ENCODE assay signal across 13 mouse cellular contexts in genomic region chr12:30308197-30308939, GRCm38 (mm10).
A peak's percentile ranks its signal among the peaks of the same experiment; 100 is the strongest.
DNase-seq lines count a peak whose midpoint lies in the region; ATAC-seq and TF ChIP-seq lines count a peak whose summit lies in the region.
"Had no signal": no experiment of that assay in that cellular context is flagged by ENCODE, and none has a peak within 500 bp of the region (broad histone marks: within the 10 kb centered on the region; RNA-seq: fewer than 3 reads in every experiment).

No protein-coding gene starts in this region.

- peak overlapping the region in 1 of 2 experiments; percentile 34; a peak in 1 of 4 replicates for H3K27ac ChIP-seq in heart, embryonic 14.5 days (replicated peaks in 1 of 2; ENCODE audit: control insufficient read depth in 1 of 2, insufficient read depth in 1 of 2, low read depth in 2 of 2, low read length in 2 of 2)
- H3K27ac ChIP-seq in heart, embryonic 12.5 days (ENCODE audit: poor library complexity, severe bottlenecking): no peak overlapping the region
- H3K27ac ChIP-seq in liver, adult 2 months (replicated peaks; ENCODE audit: insufficient read depth, low read depth, low read length): no peak overlapping the region
- no peak overlapping the region for H3K27ac ChIP-seq in liver, embryonic 11.5 days (ENCODE audit: low read depth, low read length)
- H3K27ac ChIP-seq: limb, embryonic 15.5 days; neural tube, embryonic 12.5 days had no signal

- no peaks in the 10 kb centered on the region for H3K36me3 ChIP-seq in heart, embryonic 14.5 days (ENCODE audit: control insufficient read depth, insufficient read depth, low read length)
- no peaks in the 10 kb centered on the region for H3K36me3 ChIP-seq in heart, embryonic 12.5 days
- H3K36me3 ChIP-seq in liver, adult 2 months (ENCODE audit: control insufficient read depth, insufficient read depth, low read length): peaks cover 23% of the 10 kb centered on the region
- H3K36me3 ChIP-seq in liver, embryonic 11.5 days (ENCODE audit: control insufficient read depth, insufficient read depth, low read length): no peaks in the 10 kb centered on the region
- H3K36me3 ChIP-seq: limb, embryonic 15.5 days; neural tube, embryonic 12.5 days had no signal

- no peak overlapping the region for H3K4me3 ChIP-seq in heart, embryonic 14.5 days (ENCODE audit: control insufficient read depth in 1 of 2, insufficient read depth in 1 of 2, low read depth in 1 of 2, low read length in 2 of 2)
- H3K4me3 ChIP-seq in heart, embryonic 12.5 days: no peak overlapping the region
- no peak overlapping the region for H3K4me3 ChIP-seq in liver, adult 2 months (ENCODE audit: insufficient read depth, low read depth, low read length)
- no peak overlapping the region for H3K4me3 ChIP-seq in liver, embryonic 11.5 days (ENCODE audit: low read depth, low read length)
- H3K4me3 ChIP-seq: limb, embryonic 15.5 days; neural tube, embryonic 12.5 days had no signal

- ATAC-seq in heart, embryonic 14.5 days (ENCODE audit: insufficient number of reproducible peaks, insufficient read depth, low FRiP score, low read depth): no peak
- no peak for ATAC-seq in heart, embryonic 12.5 days (ENCODE audit: insufficient number of reproducible peaks, low FRiP score)
- ATAC-seq in liver, embryonic 11.5 days (replicated peaks; ENCODE audit: low FRiP score): no peak

- H3K9me3 ChIP-seq in heart, embryonic 14.5 days (ENCODE audit: control insufficient read depth, low read length): no peaks in the 10 kb centered on the region
- no peaks in the 10 kb centered on the region for H3K9me3 ChIP-seq in heart, embryonic 12.5 days (replicated peaks)
- H3K9me3 ChIP-seq in liver, embryonic 11.5 days (ENCODE audit: control insufficient read depth, low read length): no peaks in the 10 kb centered on the region
- H3K9me3 ChIP-seq: limb, embryonic 15.5 days; neural tube, embryonic 12.5 days had no signal

- peak; percentile 15 for DNase-seq in adrenal gland, adult 2 months
- no peak for DNase-seq in adrenal gland, postnatal 25 days
- DNase-seq in liver, adult 2 months (ENCODE audit: extremely low read depth, low read depth, low spot score): peak; percentile 14
- no peak for DNase-seq in liver, embryonic 11.5 days (ENCODE audit: low spot score)
- DNase-seq in heart, postnatal 4 days: peak; percentile 22
- DNase-seq in T-cell, adult 2 months (ENCODE audit: low spot score): no peak
- DNase-seq: embryo, embryonic 11 days; kidney, adult 11 months; right cerebral cortex, postnatal 14 days had no signal

- H3K4me1 ChIP-seq in heart, embryonic 14.5 days (ENCODE audit: control insufficient read depth in 2 of 2, insufficient read depth in 2 of 2, low read length in 2 of 2): peaks cover 3 to 19% of the 10 kb centered on the region in 2 experiments; a peak in 2 of 4 replicates
- H3K4me1 ChIP-seq in heart, embryonic 12.5 days (replicated peaks): peaks cover 18% of the 10 kb centered on the region
- peaks cover 3% of the 10 kb centered on the region; the same call in 1 of the 2 replicates for H3K4me1 ChIP-seq in liver, adult 2 months (ENCODE audit: control insufficient read depth, insufficient read depth, low read length)
- no peaks in the 10 kb centered on the region for H3K4me1 ChIP-seq in liver, embryonic 11.5 days (replicated peaks; ENCODE audit: control insufficient read depth, insufficient read depth, low read length)
- H3K4me1 ChIP-seq: limb, embryonic 15.5 days had no signal

- H3K27me3 ChIP-seq in heart, embryonic 14.5 days (ENCODE audit: control insufficient read depth, insufficient read depth, low read length): no peaks in the 10 kb centered on the region
- no peaks in the 10 kb centered on the region for H3K27me3 ChIP-seq in heart, embryonic 12.5 days (replicated peaks)
- no peaks in the 10 kb centered on the region for H3K27me3 ChIP-seq in liver, adult 2 months (ENCODE audit: control insufficient read depth, insufficient read depth, low read length)
- no peaks in the 10 kb centered on the region for H3K27me3 ChIP-seq in liver, embryonic 11.5 days (replicated peaks; ENCODE audit: control insufficient read depth, insufficient read depth, low read length)
- H3K27me3 ChIP-seq: limb, embryonic 15.5 days; neural tube, embryonic 12.5 days had no signal

- H3K79me2 ChIP-seq in liver, adult 2 months (ENCODE audit: control insufficient read depth, insufficient read depth, low read length): no peaks in the 10 kb centered on the region

- no peak for TF ChIP-seq POLR2A in liver, adult 2 months (IDR thresholded peaks at IDR 0.05; ENCODE audit: extremely low read depth, insufficient read depth, low read length)

- no peak for TF ChIP-seq CTCF in liver, adult 2 months (IDR thresholded peaks at IDR 0.05; ENCODE audit: low read depth, low read length)

- no peak overlapping the region for H3K9ac ChIP-seq in heart, embryonic 14.5 days (ENCODE audit: low read length)
- H3K9ac ChIP-seq in heart, embryonic 12.5 days: no peak overlapping the region
- no peak overlapping the region for H3K9ac ChIP-seq in liver, adult 2 months (ENCODE audit: low read depth, low read length)
- no peak overlapping the region for H3K9ac ChIP-seq in liver, embryonic 11.5 days (ENCODE audit: low read depth, low read length)
- H3K9ac ChIP-seq: limb, embryonic 15.5 days; neural tube, embryonic 12.5 days had no signal

- H3K4me2 ChIP-seq in heart, embryonic 14.5 days (ENCODE audit: low read length): 0 out of 2 replicates have a peak overlapping the region, but pooled peaks have one; percentile 11
- H3K4me2 ChIP-seq in heart, embryonic 12.5 days: no peak overlapping the region
- H3K4me2 ChIP-seq in liver, embryonic 11.5 days: no peak overlapping the region
- H3K4me2 ChIP-seq: limb, embryonic 15.5 days; neural tube, embryonic 12.5 days had no signal

- 33% methylated on average over 5 of the region's 5 CpGs for WGBS in heart, embryonic 14.5 days
- WGBS in heart, embryonic 12.5 days: 41% methylated on average over 5 of the region's 5 CpGs
- WGBS in liver, adult 2 months: 61% methylated on average over 5 of the region's 5 CpGs
- 65% methylated on average over 5 of the region's 5 CpGs for WGBS in liver, embryonic 11.5 days

Comparison
In these comparisons a context has a peak if more than half of its experiments do, and no peak if none do; other contexts are left out.
1. DNase-seq: peak in adrenal gland, adult 2 months (single experiment), liver, adult 2 months (single experiment) and heart, postnatal 4 days (single experiment); none in adrenal gland, postnatal 25 days (single experiment), liver, embryonic 11.5 days (single experiment) and T-cell, adult 2 months (single experiment).